Mouse (Mus musculus) heart, adult 2 months (tissue): Measurements from ENCODE around the gene Atl1.

ENCODE experiments used
- CTCF ChIP-seq: fragments of 200-600 bp; IDR thresholded peaks from 2 replicates; pipeline ENCODE4 v1.8.1; 2022; ENCODE audit warnings: antibody characterized with exemption, mild to moderate bottlenecking, moderate library complexity
- EP300 ChIP-seq: fragments of 200-500 bp; IDR thresholded peaks from 2 replicates; pipeline ENCODE4 v1.6.1; 2011; ENCODE audit warnings: low read depth, low read length, control low read depth; ENCODE audit not compliant: insufficient read depth
- POLR2A ChIP-seq: fragments of 200-500 bp; IDR thresholded peaks from 2 replicates; pipeline ENCODE4 v1.6.1; 2011; ENCODE audit warnings: mild to moderate bottlenecking, low read depth, low read length, control low read depth; ENCODE audit not compliant: insufficient read depth

- TF ChIP-seq CTCF (no peak), POLR2A (no peak), EP300 (no peak)
These were observed 31.2 kb downstream of the Atl1 start for GRCm38 (mm10) chr12:69923603-69924002.
